Mouse (Mus musculus) retina, postnatal 7 days (tissue): ENCODE measurements around the gene Gm14435.
"Not testable (repeated sequence)": the region's sequence is repeated elsewhere in the genome, so short reads cannot be mapped to it uniquely, and the experiment has no call there.

Experiments used
- DNase-seq: peaks from one replicate; pipeline ENCODE4 v3.0.0-alpha.2; 2012; ENCODE audit warnings: low read depth, low spot score

The Gm14435 gene

DNA sequence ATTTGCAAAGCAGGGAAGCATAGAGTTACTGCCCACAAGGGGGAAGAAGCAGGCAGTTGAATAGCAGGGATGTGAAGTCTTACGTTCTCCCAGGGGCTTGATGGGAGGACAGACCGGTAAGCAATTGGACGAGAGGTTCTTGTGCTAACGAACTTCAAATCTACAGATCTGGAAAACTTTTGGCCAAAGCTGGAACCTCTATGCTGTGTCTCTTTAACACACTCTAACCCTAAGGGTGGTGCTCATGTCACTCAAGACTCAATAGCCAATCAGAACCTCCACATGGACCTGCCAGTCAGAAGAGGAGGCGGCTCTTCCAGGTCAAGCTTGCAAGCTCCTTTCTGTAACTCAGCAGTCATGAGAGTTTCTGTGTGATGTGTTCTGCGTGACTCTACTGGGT lies at the start of gene Gm14435:
Gm14435 (plus strand) TSS at position 301 of the 400 bp plus-strand sequence.
- not testable (repeated sequence) for DNase-seq
